Mouse (Mus musculus) bone marrow, adult 2 months (tissue): ENCODE measurements around the gene Vill. TPM values are rescaled to one million over a fixed set of nuclear protein-coding genes. Genes with fewer than 3 reads are reported as not detected.

Source experiments
- H3K27ac ChIP-seq: fragments of 200-500 bp; 2 replicates; pipeline ENCODE4 v1.5.1; 2012; ENCODE audit warnings: low read depth, mild to moderate bottlenecking, control low read depth, inconsistent platforms, low read length; ENCODE audit not compliant: control insufficient read depth, poor library complexity, insufficient read depth
- H3K4me1 ChIP-seq: fragments of 200-500 bp; 2 replicates; pipeline ENCODE4 v1.6.1; 2011; ENCODE audit warnings: low read length; ENCODE audit not compliant: control insufficient read depth, insufficient read depth
- H3K4me3 ChIP-seq: fragments of 200-500 bp; replicated peaks from 2 replicates; pipeline ENCODE3; 2011; ENCODE audit warnings: mild to moderate bottlenecking, low read depth, low read length, control low read depth; ENCODE audit not compliant: control insufficient read depth
- CTCF ChIP-seq: fragments of 200-500 bp; IDR thresholded peaks from 2 replicates; pipeline ENCODE4 v1.5.1; 2011; ENCODE audit warnings: low read length, control low read depth; ENCODE audit not compliant: control insufficient read depth, insufficient read depth
- POLR2A ChIP-seq: fragments of 200-500 bp; IDR thresholded peaks from 2 replicates; pipeline ENCODE4 v1.6.1; 2011; ENCODE audit warnings: low read depth, mild to moderate bottlenecking, control low read depth, low read length, borderline replicate concordance; ENCODE audit not compliant: control insufficient read depth
- WGBS: fragments of 180-500 bp; shearing (Covaris S2); methylation state at CpG from one replicate; pipeline ENCODE4 v1.1.7; 2018; 5-methylcytosine and 5-hydroxymethylcytosine counted together
- polyA plus RNA-seq: library from polyadenylated mRNA; stranded (reverse); fragments of >200 nt; gene quantifications from 2 replicates; pipeline ENCODE4 v1.2.4, GENCODE M21; 2011; ENCODE audit warnings: low replicate concordance; ENCODE audit not compliant: missing spikeins, insufficient read depth, insufficient read length

Gene Vill
- 19.5 and 35.2 TPM in 2 replicates for polyA plus RNA-seq

DNA sequence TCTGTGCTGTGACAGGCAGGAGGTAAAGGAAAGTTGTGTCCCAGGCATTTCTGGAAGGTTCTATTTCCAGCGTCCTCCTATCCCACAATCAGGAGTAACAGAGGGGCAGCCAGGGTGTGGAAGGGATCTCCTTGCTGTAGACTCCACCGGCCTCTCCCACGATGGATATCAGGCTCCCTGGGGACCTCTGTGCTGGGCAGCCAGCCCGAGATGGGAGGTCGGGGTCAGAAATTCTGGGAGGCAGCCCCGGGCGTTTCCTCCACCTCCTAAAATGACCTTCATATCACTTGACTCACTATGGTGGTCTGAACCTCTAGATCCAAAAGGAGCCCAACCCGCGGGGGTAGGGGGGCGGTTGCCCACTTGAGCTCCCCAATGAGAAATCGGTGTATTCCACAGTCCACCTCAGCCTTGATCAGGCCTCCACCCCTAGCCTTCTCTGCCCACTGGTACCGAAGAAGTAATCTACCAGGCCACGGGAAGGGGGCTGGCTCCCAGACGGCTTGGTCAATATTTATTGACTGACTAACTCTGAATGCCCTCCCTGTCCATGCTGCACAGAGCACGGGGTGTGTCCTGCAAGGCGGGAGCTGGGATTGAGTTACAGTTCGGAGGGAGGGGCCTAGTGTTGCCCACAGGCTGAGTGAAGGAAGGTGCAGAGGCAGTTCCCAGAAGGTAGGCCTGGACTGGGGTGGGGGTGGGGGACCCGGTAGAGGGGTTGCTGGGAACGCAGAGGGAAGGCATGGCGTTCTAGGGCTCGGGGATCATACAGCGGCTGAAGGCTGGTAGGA, at the start of gene Vill:
TSS of gene Vill (plus strand) at position 625 of the 791 bp plus-strand sequence.
- Histone ChIP-seq H3K4me3 (no peak within 1 kb of the TSS), H3K27ac (no peak within 1 kb of the TSS), H3K4me1 (no peaks in the 10 kb centered on the region; the same call in 1 of the 2 replicates)
- WGBS = 43% methylated on average over 22 of the region's 22 CpGs
- TF ChIP-seq CTCF (no peak), POLR2A (no peak)

DNA sequence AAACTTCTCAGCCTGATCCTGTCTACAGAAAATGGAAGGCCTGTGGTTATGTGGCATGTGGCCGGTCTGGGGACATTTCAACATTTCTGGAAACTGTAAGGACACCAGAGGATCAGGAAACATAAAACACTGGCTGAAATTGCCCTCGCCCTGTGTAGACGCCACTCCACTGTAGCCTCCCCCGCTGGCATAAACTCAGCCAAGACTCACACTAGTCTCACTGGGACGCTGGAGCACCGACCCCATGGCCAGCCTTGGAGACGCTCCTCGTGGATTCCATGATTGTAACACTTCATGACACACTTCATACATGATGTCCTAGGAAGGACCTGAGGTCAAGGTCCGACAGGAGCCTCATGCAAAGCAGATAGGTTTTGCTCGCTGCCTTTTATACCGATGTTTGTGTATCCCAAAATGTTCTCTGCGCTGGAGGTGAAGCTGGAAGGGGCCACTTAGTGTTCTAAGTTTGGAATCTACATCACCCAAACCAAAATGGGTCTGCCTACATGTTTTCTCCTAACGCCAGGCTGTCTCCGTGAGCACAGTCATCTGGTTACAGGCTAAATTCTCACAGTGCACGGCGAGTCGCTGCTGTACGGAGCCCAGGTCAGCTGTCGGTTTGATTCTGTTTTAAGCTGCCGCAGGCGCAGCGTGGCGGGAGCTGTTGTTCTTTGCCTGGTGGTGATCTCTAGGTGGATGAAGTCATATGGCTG, 48.4 kb upstream of the Vill start:
- Histone ChIP-seq H3K4me1 (peaks cover 10% of the 10 kb centered on the region), H3K27ac (peak overlapping the region; percentile 33)
- TF ChIP-seq CTCF = no peak
- no peak for TF ChIP-seq POLR2A

DNA sequence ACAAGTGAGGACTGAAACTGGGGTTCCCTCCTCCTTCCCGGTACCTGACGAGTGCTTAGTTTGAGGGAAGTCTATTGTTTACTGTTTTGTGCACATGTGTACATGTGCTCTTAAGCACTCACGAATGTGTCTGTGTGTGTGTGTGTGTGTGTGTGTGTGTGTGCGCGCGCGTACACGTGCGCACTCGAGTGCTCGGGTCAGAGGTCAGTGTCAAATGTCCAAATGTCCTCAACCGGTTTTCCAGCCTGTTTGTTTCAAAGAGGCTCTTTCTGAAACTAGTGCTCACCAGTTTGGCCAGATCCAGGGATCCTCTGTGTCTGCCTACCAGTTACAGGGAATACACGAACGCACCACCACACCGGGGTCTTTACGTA, 47.9 kb upstream of the Vill start:
- no peak overlapping the region for H3K4me3 ChIP-seq
- TF ChIP-seq POLR2A (no peak), CTCF (no peak)
- peaks cover 10% of the 10 kb centered on the region for H3K4me1 ChIP-seq
- 88% methylated on average over 16 of the region's 16 CpGs for WGBS
- H3K27ac ChIP-seq = no peak overlapping the region

More for the DNA sequence above, 48.4 kb upstream of the Vill start:
- 81% methylated on average over 23 of the region's 23 CpGs for WGBS
- H3K4me3 ChIP-seq = no peak overlapping the region

- TF ChIP-seq CTCF = no peak
- no peak for TF ChIP-seq POLR2A
- H3K27ac ChIP-seq = no peak overlapping the region
- WGBS = 81% methylated on average over 15 of the region's 15 CpGs
- peaks cover 10% of the 10 kb centered on the region for H3K4me1 ChIP-seq
- H3K4me3 ChIP-seq = no peak overlapping the region
These were observed 47.1 kb upstream of the Vill start for GRCm38 (mm10) chr9:119005303-119006029.

- peaks cover 3% of the 10 kb centered on the region for H3K4me1 ChIP-seq
- WGBS = 72% methylated on average over 10 of the region's 10 CpGs
- no peak overlapping the region for H3K4me3 ChIP-seq
- no peak for TF ChIP-seq CTCF
- TF ChIP-seq POLR2A = no peak
- H3K27ac ChIP-seq = no peak overlapping the region; the same call in 1 of the 2 replicates
These were observed 45.3 kb upstream of the Vill start for GRCm38 (mm10) chr9:119007266-119007665.

DNA sequence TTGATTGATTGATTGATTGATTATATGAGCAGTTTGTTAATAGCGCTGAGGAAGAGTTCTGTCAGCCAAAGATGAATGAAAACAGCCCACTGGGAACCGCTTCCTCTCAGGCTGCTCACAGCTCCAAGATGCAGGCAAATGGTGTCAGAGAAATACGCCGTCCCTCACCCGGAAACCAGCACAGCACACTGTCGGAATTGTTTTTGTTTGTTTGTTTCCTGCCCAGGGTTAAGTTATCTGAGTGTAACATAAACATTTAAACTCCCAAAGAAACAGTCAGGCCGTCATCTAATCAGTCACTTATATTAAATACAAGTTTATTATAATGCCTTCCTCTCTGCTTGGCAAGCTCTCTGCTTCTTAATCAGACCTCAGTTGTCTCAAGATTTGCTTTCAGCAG, 43.7 kb upstream of the Vill start:
- 80% methylated on average over 7 of the region's 7 CpGs for WGBS
- no peak overlapping the region for H3K27ac ChIP-seq
- peaks cover 3% of the 10 kb centered on the region for H3K4me1 ChIP-seq
- H3K4me3 ChIP-seq = no peak overlapping the region
- TF ChIP-seq POLR2A = no peak
- no peak for TF ChIP-seq CTCF

GRCm38 (mm10) chr9:119010156-119010710, 42.3 kb upstream of the Vill start:
- Histone ChIP-seq H3K27ac (no peak overlapping the region), H3K4me1 (no peaks in the 10 kb centered on the region), H3K4me3 (no peak overlapping the region)
- 89% methylated on average over 13 of the region's 13 CpGs for WGBS
- no peak for TF ChIP-seq POLR2A
- TF ChIP-seq CTCF = no peak

DNA sequence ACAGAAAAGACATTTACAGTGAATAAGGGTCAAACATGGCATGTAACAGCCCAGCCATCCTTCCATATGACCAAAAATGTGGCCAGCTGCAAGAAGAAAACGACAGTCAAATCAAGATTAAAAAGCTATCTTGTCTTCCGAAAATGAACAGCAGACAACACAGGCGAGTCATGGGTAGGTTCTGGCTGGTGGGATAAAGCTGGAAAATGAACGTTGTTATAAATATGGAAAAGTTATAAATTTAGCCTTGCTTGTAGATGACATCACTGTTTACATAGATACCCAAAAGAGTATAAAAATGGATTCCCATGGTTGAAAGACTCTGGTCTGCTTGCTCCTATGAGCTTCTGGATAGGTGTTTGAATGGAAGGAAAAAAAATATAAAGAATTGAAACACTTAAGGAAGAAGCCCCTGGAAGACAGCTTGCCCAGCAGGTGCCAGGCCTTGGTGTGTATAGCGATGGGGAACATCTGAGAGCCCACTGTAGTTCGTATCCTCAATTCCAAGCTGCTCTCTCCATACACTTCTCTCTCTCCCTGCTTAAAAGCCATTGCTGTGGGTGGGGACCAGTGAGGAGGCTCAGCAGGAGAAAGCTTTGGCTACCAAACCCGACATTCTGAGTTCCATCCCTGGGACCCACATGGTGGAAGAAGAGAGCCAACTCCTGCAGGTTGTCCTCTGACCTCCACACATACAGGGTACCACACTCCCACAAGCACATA, 35.6 kb upstream of the Vill start:
- Histone ChIP-seq H3K27ac (no peak overlapping the region), H3K4me1 (no peaks in the 10 kb centered on the region; the same call in 1 of the 2 replicates), H3K4me3 (no peak overlapping the region)
- no peak for TF ChIP-seq CTCF
- no peak for TF ChIP-seq POLR2A
- WGBS = 84% methylated on average over 7 of the region's 7 CpGs
